Mouse (Mus musculus) G1E (cell line): Measurements from ENCODE around the gene Oard1. TPM values are rescaled to one million over a fixed set of nuclear protein-coding genes. Genes with fewer than 3 reads are reported as not detected.

Source experiments
- ATAC-seq: 2 replicates; pipeline ENCODE4 v1.8.0; 2016; ENCODE audit warnings: mild to moderate bottlenecking; ENCODE audit not compliant: insufficient number of reproducible peaks, poor library complexity, low FRiP score, severe bottlenecking; ENCODE audit errors: extremely low read depth
- DNase-seq: peaks from one replicate; pipeline ENCODE4 v3.0.0; 2012; ENCODE audit warnings: low spot score
- H3K27me3 ChIP-seq: 2 replicates; pipeline ENCODE4 v1.6.1; 2012; ENCODE audit warnings: mild to moderate bottlenecking, low read length, inconsistent platforms; ENCODE audit not compliant: insufficient read depth
- H3K36me3 ChIP-seq: replicated peaks from 2 replicates; pipeline ENCODE3; 2012; ENCODE audit warnings: mild to moderate bottlenecking, inconsistent platforms
- H3K4me1 ChIP-seq: 2 replicates; pipeline ENCODE4 v1.6.1; 2012; ENCODE audit warnings: low read depth, low read length, inconsistent platforms, mixed read lengths; ENCODE audit not compliant: insufficient read depth
- H3K4me3 ChIP-seq: 2 replicates; pipeline ENCODE4 v1.5.1; 2012; ENCODE audit warnings: low read depth, mild to moderate bottlenecking, inconsistent platforms, low read length, moderate library complexity, mixed read lengths
- H3K9me3 ChIP-seq: replicated peaks from 2 replicates; pipeline ENCODE4 v1.6.1; 2012; ENCODE audit warnings: inconsistent platforms
- CTCF ChIP-seq: IDR thresholded peaks from 2 replicates; pipeline ENCODE4 v1.5.1; 2012; ENCODE audit warnings: low read depth, low read length, inconsistent platforms, mixed read lengths
- GATA1 ChIP-seq: IDR thresholded peaks from 2 replicates; pipeline ENCODE4 v1.6.1; 2012; ENCODE audit warnings: borderline replicate concordance, low read length, inconsistent platforms, mixed read lengths
- GATA2 ChIP-seq: IDR thresholded peaks from 2 replicates; pipeline ENCODE4 v1.6.1; 2012; ENCODE audit warnings: low read depth, low read length, inconsistent platforms, borderline replicate concordance
- POLR2AphosphoS5 ChIP-seq: IDR thresholded peaks from 2 replicates; pipeline ENCODE4 v1.6.1; 2012; ENCODE audit warnings: low read depth, low read length, inconsistent platforms; ENCODE audit not compliant: insufficient replicate concordance
- TAL1 ChIP-seq: conservative IDR thresholded peaks from 2 replicates; pipeline ENCODE4 v1.6.1; 2012; ENCODE audit warnings: low read depth, low read length, inconsistent platforms, mixed read lengths
- polyA plus RNA-seq: library from polyadenylated mRNA; stranded (reverse); fragments of >175 nt; gene quantifications from 2 replicates; pipeline ENCODE4 v1.2.3, GENCODE M21; 2012
- total RNA-seq, 2 experiments: library from RNA; stranded (forward) in 1 of 2; stranded (reverse) in 1 of 2; fragments of 200-1000 nt in 1 of 2; fragments of >200 nt in 1 of 2; fragmentation: Nextera tagmentation in 1 of 2; gene quantifications; 2 replicates each; pipeline ENCODE4 v1.2.3; 2014 to 2017

Gene Oard1
- total and polyA plus RNA-seq, 3 experiments = 5.0 to 83.4 (median 34.3) TPM

DNA sequence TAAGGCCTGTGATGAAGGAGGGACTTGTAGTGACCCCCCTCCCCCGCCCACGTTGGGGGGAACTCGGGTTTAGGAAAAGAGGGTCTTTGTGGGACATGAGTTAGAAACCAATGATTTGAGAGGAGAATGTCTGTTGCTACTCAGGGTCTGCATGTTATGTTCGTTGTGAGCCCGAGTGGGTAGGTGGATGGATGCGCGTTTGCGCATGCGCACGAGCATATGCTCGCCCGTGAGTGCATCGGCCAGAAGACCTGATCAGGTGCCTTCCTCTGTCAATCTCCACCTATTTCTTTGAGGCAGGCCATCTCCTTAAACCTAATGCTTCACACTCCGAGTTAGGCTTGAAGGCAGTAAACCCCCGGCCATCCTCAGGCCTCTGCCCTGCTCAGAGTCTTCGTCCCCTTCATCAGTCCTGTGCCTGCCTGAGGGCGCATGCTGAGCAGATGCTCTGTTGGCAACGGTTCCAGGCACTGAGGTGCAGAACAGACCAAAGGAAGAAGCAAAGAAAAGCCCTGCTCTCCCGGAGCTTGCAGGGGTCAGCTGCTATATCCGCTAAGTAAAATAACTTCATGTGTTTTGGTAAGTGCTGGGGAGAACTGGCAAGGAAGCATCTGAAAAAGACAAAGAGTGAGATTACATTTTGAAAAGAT is 23.3 kb downstream of the Oard1 start:
- Histone ChIP-seq H3K4me1 (peaks cover 21% of the 10 kb centered on the region), H3K9me3 (no peaks in the 10 kb centered on the region), H3K36me3 (no peaks in the 10 kb centered on the region), H3K4me3 (no peak overlapping the region), H3K27me3 (peaks cover 6% of the 10 kb centered on the region; the same call in 1 of the 2 replicates)
- ATAC-seq (no peak), DNase-seq (no peak)
- no peak for TF ChIP-seq GATA1
- no peak for TF ChIP-seq CTCF
- no peak for TF ChIP-seq TAL1
- no peak for TF ChIP-seq GATA2
- no peak for TF ChIP-seq POLR2AphosphoS5

GRCm38 (mm10) chr17:48433689-48434330 is 24.0 kb downstream of the Oard1 start:
- H3K36me3 ChIP-seq = no peaks in the 10 kb centered on the region
- peaks cover 5% of the 10 kb centered on the region; the same call in 1 of the 2 replicates for H3K27me3 ChIP-seq
- H3K4me3 ChIP-seq = no peak overlapping the region
- TF ChIP-seq CTCF (no peak), POLR2AphosphoS5 (no peak), TAL1 (no peak), GATA1 (no peak), GATA2 (no peak)
- ATAC-seq (no peak), DNase-seq (no peak)
- peaks cover 19% of the 10 kb centered on the region for H3K4me1 ChIP-seq
- no peaks in the 10 kb centered on the region for H3K9me3 ChIP-seq

- Histone ChIP-seq H3K36me3 (no peaks in the 10 kb centered on the region), H3K9me3 (no peaks in the 10 kb centered on the region), H3K27me3 (peaks cover 2% of the 10 kb centered on the region; the same call in 1 of the 2 replicates), H3K4me1 (peaks cover 19% of the 10 kb centered on the region), H3K4me3 (no peak overlapping the region)
- TF ChIP-seq POLR2AphosphoS5 (no peak), CTCF (no peak), TAL1 (no peak), GATA1 (no peak), GATA2 (no peak)
- DNase-seq = no peak
- no peak for ATAC-seq
These were observed 24.7 kb downstream of the Oard1 start for GRCm38 (mm10) chr17:48434479-48434878.

DNA sequence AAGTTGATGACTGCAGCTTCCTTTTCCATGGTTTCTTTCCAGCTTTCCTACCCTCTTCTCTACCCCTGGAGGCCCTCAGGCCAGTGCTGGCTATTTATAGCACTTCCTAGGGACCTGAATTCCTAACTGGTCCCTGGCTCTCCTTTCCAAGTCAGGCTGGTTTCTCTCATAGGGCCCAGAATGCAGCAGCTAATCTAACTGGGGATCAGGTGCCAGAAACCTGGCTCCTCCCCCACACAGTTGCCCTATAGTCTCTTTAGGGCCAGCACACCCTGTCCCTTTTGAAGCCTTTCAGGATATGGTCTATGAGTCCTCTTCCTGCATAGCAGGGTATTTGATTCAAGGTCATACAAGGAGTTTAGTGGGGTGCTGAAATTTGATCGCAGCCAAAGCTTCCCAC is 26.7 kb downstream of the Oard1 start:
- H3K4me1 ChIP-seq = peaks cover 14% of the 10 kb centered on the region
- no peak for DNase-seq
- H3K9me3 ChIP-seq = no peaks in the 10 kb centered on the region
- TF ChIP-seq GATA1 = no peak
- no peak for TF ChIP-seq TAL1
- TF ChIP-seq POLR2AphosphoS5 = no peak
- no peak for TF ChIP-seq CTCF
- no peak for ATAC-seq
- no peaks in the 10 kb centered on the region for H3K36me3 ChIP-seq
- no peak overlapping the region for H3K4me3 ChIP-seq
- H3K27me3 ChIP-seq = peaks cover 2% of the 10 kb centered on the region; the same call in 1 of the 2 replicates

DNA sequence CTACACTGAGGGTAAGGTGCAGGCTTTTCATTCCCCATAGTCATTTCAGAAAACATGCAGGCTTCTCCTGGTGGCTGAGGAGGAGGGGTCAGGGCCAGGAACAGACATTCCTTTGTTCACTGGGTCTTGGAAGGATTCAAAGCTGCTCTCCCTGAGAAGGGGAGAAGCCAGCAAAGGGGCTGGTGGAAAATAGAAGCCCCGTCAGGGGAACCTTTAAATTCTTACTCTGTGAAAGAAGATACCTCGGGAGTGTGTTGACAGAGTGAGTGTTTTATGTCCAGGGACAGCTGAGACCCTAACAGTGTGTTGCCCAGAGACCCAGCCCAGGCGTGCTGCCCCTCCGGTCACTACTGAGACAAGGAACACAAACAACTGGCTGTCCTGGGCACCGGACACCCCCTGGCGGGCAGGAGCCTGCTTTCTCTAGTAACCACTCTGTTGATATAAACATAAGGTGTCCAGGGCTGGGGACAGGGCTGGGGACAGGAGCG is 27.7 kb downstream of the Oard1 start:
- Histone ChIP-seq H3K9me3 (no peaks in the 10 kb centered on the region), H3K36me3 (no peaks in the 10 kb centered on the region), H3K4me3 (no peak overlapping the region), H3K27me3 (peaks cover 2% of the 10 kb centered on the region; the same call in 1 of the 2 replicates), H3K4me1 (peaks cover 11% of the 10 kb centered on the region)
- TF ChIP-seq CTCF = no peak
- no peak for TF ChIP-seq POLR2AphosphoS5
- no peak for TF ChIP-seq GATA2
- TF ChIP-seq GATA1 = no peak
- TF ChIP-seq TAL1 = no peak
- ATAC-seq (no peak), DNase-seq (no peak)

GRCm38 (mm10) chr17:48442745-48443457 is 33.1 kb downstream of the Oard1 start:
- peaks cover 22% of the 10 kb centered on the region for H3K4me1 ChIP-seq
- ATAC-seq (no peak), DNase-seq (no peak)
- H3K9me3 ChIP-seq = no peaks in the 10 kb centered on the region
- peaks cover 40% of the 10 kb centered on the region for H3K36me3 ChIP-seq
- TF ChIP-seq CTCF (no peak), GATA2 (no peak), TAL1 (no peak), GATA1 (no peak), POLR2AphosphoS5 (no peak; the same call in 1 of the 2 replicates)
- H3K27me3 ChIP-seq = no peaks in the 10 kb centered on the region
- H3K4me3 ChIP-seq = no peak overlapping the region
